Mouse (Mus musculus) subcutaneous adipose tissue, adult 2 months (tissue): ENCODE results near the gene Cryab. TPM values are rescaled to one million over a fixed set of nuclear protein-coding genes. Genes with fewer than 3 reads are reported as not detected.

Source experiments
- polyA plus RNA-seq: library from polyadenylated mRNA; depleted of rRNA; stranded (reverse); fragments of >200 nt; gene quantifications from 2 replicates; pipeline ENCODE4 v1.2.3, GENCODE M21; 2012; ENCODE audit warnings: low replicate concordance; rRNA removed

Cryab gene
- polyA plus RNA-seq, result 144 and 503 TPM in 2 replicates

DNA sequence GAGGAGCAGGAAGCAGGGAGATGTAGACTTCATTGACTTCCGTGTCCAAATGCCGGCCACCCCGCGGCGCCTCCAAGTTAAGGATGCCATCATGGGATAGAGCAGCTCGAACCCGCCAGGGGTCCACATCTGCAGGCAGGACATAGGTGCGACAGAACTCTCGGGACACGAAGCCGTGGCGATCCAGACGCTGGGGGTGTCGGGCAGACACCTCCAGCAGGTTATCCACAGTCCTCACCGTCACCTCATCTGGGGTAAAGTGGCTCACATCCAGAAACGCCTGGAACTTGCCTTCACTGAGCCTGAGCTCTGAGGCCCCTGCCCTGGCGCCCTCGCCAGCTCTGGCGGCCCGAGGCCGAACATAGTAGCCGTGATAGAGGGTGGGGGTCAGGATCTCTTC lies at the start of gene Cryab:
Gene Cryab, plus strand, starts transcription at position 3 of the 400 bp plus-strand sequence.

DNA sequence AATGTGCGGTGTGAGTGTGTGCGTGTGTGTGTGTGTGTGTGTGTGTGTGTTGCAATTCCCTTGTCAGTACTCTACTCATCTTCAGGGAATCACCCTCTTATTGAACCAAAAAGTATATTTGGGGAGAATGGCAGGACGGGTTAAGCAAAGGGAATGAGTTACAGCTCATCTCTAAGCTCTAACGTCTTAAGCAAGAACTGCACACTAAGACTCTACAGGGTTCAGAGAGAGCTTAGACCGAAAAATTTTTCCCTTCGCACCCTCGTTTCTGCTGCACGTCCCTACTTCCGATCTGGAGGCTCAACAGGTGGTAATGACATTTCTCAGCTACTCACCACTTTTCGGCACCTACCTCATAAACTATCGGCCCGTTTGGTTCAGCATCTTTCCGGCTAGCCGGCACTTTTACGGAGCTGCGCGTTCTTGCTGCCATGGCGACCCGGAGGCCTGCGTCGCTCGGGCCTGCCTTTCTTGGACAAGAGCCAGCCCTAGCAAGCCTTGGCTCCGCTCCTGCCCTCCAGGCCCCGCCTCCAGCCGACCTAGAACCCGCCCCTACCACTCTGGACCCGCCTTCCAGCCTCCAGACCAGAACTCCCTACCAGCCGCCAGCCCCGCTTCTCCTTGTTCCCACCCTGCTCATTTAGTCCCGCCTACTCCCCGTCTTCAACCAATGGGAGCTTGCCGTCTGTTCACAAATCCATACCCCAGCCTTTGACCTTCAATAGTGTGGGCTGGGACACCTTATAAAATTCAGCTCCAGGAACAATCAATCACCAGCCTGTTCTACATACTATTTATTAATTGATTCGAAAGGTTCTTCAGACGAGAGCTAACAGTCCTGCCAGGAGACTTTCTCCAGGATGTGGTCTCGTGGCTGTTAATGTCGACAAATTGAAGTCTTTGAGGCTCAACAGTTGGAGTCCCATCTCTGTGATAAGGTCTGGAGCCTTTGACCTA lies 11.9 kb upstream of the Cryab start, which contains the start of gene Dixdc1:
Gene Dixdc1, minus strand, starts transcription at position 604 of the 957 bp plus-strand sequence.

DNA sequence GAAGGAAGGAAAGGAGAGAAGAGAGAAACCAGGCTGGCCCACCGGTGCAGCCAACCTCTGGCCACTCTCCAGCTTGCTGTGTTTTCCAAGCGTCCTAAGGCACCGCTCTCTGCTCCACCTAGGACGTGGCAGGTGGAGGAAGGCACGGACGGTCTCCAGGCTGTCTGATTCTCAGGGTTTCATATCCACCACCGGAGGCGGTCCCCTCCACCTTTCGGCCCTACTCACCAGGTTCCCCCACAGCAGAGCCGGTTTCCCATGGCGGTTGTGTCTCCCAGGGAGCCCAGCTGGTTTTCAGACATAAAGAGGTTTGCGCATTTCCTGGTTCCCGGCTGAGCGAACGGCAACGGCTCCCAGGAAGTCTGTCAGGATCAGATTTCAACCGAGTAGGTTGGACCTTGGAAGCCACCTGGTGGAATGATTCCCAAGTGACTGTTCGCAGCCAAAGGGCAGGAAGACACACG lies 4.9 kb upstream of the Cryab start, which contains the start of gene 2310030G06Rik:
Gene 2310030G06Rik, minus strand, starts transcription at position 323 of the 464 bp plus-strand sequence.

DNA sequence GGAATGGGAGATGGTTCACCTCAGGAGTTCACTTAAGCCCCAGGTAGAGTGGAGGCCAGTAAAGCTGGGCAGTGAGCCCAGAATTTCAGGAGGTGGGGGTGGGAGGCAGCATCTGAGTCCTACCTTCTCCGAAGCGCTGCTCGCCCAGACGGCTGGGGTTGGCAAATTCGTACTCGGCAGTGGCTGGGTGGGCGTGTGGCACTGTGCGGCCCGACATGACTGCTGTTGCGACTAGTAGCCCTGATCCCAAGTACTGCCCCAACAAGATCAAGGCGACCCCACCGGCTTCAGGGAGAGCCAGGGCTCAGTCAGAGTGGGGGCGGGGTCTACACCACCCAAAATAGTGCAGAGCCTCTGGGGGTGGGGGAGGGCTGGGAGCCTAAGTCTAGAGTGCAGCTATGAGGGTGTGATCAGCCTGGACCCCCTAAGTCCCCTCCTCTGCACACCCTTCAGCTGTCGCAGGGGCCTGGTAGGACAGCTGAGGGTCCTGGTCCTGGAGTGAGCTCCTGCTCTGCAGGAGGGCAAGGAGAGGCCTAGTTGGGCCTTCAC lies 1.0 kb downstream of the Cryab start, which contains the start of gene Hspb2:
Gene Hspb2, minus strand, starts transcription at position 301 of the 549 bp plus-strand sequence.

DNA sequence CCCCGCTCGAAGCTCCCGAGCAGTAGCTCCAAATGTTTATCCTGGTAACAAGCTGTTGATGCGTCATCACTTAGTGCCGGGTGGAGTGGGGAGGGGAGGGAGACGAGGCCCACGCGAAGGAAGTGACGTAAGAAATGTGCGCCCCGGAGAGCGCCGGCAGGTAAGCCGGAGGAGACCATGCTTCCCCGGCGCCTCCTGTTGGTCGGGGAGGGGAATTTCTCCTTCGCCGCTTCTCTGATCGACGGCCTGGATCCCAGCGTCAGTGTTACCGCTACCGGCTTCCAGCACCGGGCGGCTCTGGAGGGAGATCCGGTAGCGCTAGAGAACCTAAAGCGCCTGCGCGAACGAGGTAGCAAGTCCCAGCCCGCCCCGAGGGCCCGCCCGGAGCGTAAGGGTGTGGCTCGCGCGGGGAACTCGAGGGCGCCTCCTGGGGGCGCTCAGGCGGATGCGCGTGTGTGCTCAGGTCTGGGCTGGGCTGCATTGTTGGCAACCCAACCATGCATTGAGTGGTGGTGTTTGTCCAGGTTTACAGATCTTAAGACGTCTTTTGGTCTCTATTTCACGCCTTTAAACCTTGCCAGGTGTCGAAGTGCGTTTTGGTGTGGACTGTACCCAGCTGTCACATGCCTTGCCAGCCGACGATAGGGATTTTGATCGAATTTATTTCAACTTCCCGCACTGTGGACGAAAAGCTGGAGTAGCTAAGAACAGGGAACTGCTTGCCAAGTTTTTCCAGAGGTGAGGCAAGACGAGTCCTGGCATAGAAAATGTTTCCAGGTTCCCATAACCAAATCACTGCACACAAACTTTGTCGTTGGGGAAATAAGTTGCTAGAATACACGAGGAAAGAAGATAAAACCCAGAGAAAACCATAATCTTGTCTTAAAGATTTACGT lies 17.2 kb downstream of the Cryab start, which contains the start of gene Fdxacb1:
Gene Fdxacb1, plus strand, starts transcription at position 130 of the 896 bp plus-strand sequence.

DNA sequence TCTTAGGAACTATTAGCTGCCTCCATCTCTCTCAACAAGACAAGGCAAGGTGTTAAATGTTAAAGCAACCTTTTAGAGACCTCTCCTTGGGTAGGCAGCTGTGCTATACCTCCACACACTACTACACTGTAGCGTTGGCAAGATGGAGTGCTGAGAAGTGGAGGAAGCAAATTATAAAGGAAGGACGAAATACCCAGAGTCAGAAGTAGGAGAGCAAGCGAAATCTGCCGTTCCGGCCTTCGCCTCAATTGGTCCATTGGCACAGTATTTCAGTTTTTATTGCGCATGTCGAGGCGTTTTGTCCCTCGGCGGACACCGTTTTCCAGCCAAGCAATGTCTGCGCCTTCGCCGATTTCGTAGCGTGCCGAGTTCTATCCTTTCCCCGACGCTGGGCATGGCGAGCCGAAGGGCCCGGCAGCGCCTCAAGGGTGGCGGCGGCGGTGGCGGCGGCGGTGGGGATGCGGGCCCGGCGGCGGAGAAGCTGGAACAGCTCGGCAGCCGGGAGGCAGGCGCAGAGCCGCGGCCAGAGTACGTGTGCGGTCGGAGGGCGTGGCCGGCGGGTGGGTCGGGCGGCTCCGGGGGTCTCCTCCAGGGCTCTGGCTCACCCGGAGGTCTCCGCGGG lies 24.0 kb downstream of the Cryab start, which contains the start of the genes Alg9 and 1110032A03Rik:
Gene Alg9, plus strand, starts transcription at position 29 of the 622 bp plus-strand sequence.
Gene 1110032A03Rik, minus strand, starts transcription at position 530 of the 622 bp plus-strand sequence.

Other genes starting within 250 kb of the Cryab start
- gene Pts, start 222.6 kb upstream of the Cryab start, polyA plus RNA-seq, result 40.9 and 51.6 TPM in 2 replicates
- gene Il18, start 196.5 kb upstream of the Cryab start, polyA plus RNA-seq, result 4.6 TPM in 2 replicates
- 0.36 and 1.1 TPM in 2 replicates for gene Bco2, start 196.1 kb upstream of the Cryab start, polyA plus RNA-seq
- not detected in 2 replicates for gene Tex12, start 190.0 kb upstream of the Cryab start, polyA plus RNA-seq
- gene Sdhd, start 147.5 kb upstream of the Cryab start, polyA plus RNA-seq, result 236 and 403 TPM in 2 replicates
- 196 and 264 TPM in 2 replicates for gene Timm8b, start 147.4 kb upstream of the Cryab start, polyA plus RNA-seq
- 1.5 and 1.8 TPM in 2 replicates for gene Pih1d2, start 134.0 kb upstream of the Cryab start, polyA plus RNA-seq
- gene Nkapd1, start 133.9 kb upstream of the Cryab start, polyA plus RNA-seq, result 4.9 and 8.5 TPM in 2 replicates
- gene Dlat, start 91.5 kb upstream of the Cryab start, polyA plus RNA-seq, result 75.0 and 100 TPM in 2 replicates
- 3.5 and 9.6 TPM in 2 replicates for gene Dixdc1, start 11.8 kb upstream of the Cryab start, polyA plus RNA-seq
- gene 2310030G06Rik, start 4.8 kb upstream of the Cryab start, polyA plus RNA-seq, result 1.7 and 5.9 TPM in 2 replicates
- 24.6 and 27.1 TPM in 2 replicates for gene Hspb2, start 1.0 kb downstream of the Cryab start, polyA plus RNA-seq
- gene Fdxacb1, start 16.9 kb downstream of the Cryab start, polyA plus RNA-seq, result 4.9 and 6.3 TPM in 2 replicates
- 38.9 and 56.4 TPM in 2 replicates for gene Alg9, start 23.7 kb downstream of the Cryab start, polyA plus RNA-seq
- 70.3 and 191 TPM in 2 replicates for gene 1110032A03Rik, start 24.2 kb downstream of the Cryab start, polyA plus RNA-seq
- 41.3 and 58.5 TPM in 2 replicates for gene Ppp2r1b, start 94.0 kb downstream of the Cryab start, polyA plus RNA-seq